Mouse (Mus musculus): ENCODE measurements around the gene S100a3.

Gene S100a3

GRCm38 (mm10) chr3:90574691-90575090, 14.3 kb downstream of the S100a3 start:
- DNase-seq (ENCODE audit: low spot score in 2 of 2) = peak; percentile 40 to 44

- DNase-seq (ENCODE audit: low spot score in 2 of 2) = no peak
These were observed 14.9 kb downstream of the S100a3 start for GRCm38 (mm10) chr3:90575320-90575719.

- DNase-seq (ENCODE audit: low spot score in 2 of 2) = no peak
These were observed 16.1 kb downstream of the S100a3 start for GRCm38 (mm10) chr3:90576351-90577001.

- no peak for DNase-seq (ENCODE audit: low spot score in 2 of 2)
These were observed 19.1 kb downstream of the S100a3 start for GRCm38 (mm10) chr3:90579433-90579832.

- no peak for DNase-seq (ENCODE audit: low spot score in 2 of 2)
These were observed 20.8 kb downstream of the S100a3 start for GRCm38 (mm10) chr3:90581141-90581540.

- no peak for DNase-seq (ENCODE audit: low spot score in 2 of 2)
These were observed 21.8 kb downstream of the S100a3 start for GRCm38 (mm10) chr3:90582156-90582555.

GRCm38 (mm10) chr3:90582556-90582955, 22.2 kb downstream of the S100a3 start:
- no peak for DNase-seq (ENCODE audit: low spot score in 2 of 2)

- no peak for DNase-seq (ENCODE audit: low spot score in 2 of 2)
These were observed 23.5 kb downstream of the S100a3 start for GRCm38 (mm10) chr3:90583893-90584292.

GRCm38 (mm10) chr3:90585595-90585994, 25.2 kb downstream of the S100a3 start:
- peak in 1 of 2 experiments; percentile 73 for DNase-seq (ENCODE audit: low spot score in 2 of 2)

GRCm38 (mm10) chr3:90586016-90586643, 25.8 kb downstream of the S100a3 start:
- no peak for DNase-seq (ENCODE audit: low spot score in 2 of 2)

- DNase-seq (ENCODE audit: low spot score in 2 of 2) = peak; percentile 89 to 93
These were observed 26.5 kb downstream of the S100a3 start for GRCm38 (mm10) chr3:90586906-90587305.

GRCm38 (mm10) chr3:90587361-90588101, 27.2 kb downstream of the S100a3 start:
- no peak for DNase-seq (ENCODE audit: low spot score in 2 of 2)

GRCm38 (mm10) chr3:90589390-90589789, 29.0 kb downstream of the S100a3 start:
- DNase-seq (ENCODE audit: low spot score in 2 of 2) = no peak

GRCm38 (mm10) chr3:90589947-90590346, 29.6 kb downstream of the S100a3 start, which contains the start of gene S100a2:
Gene S100a2 (plus strand): TSS chr3:90590247.
- DNase-seq (ENCODE audit: low spot score in 2 of 2) = no peak

- DNase-seq (ENCODE audit: low spot score in 2 of 2) = no peak
These were observed 34.1 kb downstream of the S100a3 start for GRCm38 (mm10) chr3:90594466-90594865.

- DNase-seq (ENCODE audit: low spot score in 2 of 2) = no peak
These were observed 35.2 kb downstream of the S100a3 start for GRCm38 (mm10) chr3:90595556-90595955.

GRCm38 (mm10) chr3:90596810-90597209, 36.4 kb downstream of the S100a3 start:
- DNase-seq (ENCODE audit: low spot score in 2 of 2) = no peak

- no peak for DNase-seq (ENCODE audit: low spot score in 2 of 2)
These were observed 37.4 kb downstream of the S100a3 start for GRCm38 (mm10) chr3:90597736-90598135.

- no peak for DNase-seq (ENCODE audit: low spot score in 2 of 2)
These were observed 37.8 kb downstream of the S100a3 start for GRCm38 (mm10) chr3:90598212-90598611.

- DNase-seq (ENCODE audit: low spot score in 2 of 2) = no peak
These were observed 39.0 kb downstream of the S100a3 start for GRCm38 (mm10) chr3:90599401-90599800.

GRCm38 (mm10) chr3:90600036-90600435, 39.7 kb downstream of the S100a3 start:
- DNase-seq (ENCODE audit: low spot score in 2 of 2) = no peak

- peak in 1 of 2 experiments; percentile 66 for DNase-seq (ENCODE audit: low spot score in 2 of 2)
These were observed 40.2 kb downstream of the S100a3 start for GRCm38 (mm10) chr3:90600458-90601195.

Measured in urinary bladder, postnatal 36 days (tissue).